Mouse (Mus musculus): Measurements from ENCODE around the gene Tshz3.

Tshz3 gene

GRCm38 (mm10) chr7:36697856-36698588 lies at the start of gene Tshz3:
Gene Tshz3, plus strand, starts transcription at chr7:36698118.
- peak; percentile 46 for DNase-seq

DNA sequence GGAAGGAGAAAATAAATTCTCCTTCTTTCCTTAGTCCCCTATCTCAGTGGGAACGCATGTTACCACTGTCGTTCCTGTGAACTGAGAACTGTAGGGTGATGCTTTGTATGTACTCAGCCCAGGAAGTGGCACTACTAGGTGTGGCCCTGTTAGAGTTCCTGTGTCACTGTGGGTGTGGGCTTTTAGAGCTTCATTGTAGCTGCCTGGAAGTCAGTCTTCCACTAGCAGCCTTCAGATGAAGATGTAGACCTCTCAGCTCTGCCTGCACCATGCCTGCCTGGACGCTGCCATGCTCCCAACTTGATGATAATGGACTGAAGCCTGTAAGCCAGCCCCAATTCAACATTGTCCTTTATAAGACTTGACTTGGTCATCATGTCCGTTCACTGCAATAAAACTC lies 42.0 kb upstream of the Tshz3 start:
- DNase-seq: no peak

DNA sequence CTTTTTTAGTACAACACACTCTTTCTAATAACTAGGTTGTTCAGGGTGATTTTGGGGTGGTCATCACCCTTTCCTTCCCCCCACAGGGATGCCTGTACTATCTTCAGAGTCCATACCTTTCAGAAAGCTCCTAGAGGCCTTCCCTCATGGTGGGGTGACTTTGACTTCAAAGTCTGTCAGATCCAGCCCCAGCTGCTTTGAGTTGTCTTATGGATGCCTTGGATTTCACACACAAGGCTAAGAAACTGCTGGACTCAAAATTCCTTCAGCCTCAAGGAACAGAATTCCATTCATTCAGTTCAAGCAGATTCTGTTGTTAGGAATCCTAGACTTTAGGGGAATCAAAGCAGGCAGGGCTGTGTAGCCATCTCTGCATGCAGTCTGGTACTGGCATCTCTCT lies 41.5 kb upstream of the Tshz3 start:
- no peak for DNase-seq

- DNase-seq: no peak
Measured at GRCm38 (mm10) chr7:36658331-36658730, 39.6 kb upstream of the Tshz3 start.

DNA sequence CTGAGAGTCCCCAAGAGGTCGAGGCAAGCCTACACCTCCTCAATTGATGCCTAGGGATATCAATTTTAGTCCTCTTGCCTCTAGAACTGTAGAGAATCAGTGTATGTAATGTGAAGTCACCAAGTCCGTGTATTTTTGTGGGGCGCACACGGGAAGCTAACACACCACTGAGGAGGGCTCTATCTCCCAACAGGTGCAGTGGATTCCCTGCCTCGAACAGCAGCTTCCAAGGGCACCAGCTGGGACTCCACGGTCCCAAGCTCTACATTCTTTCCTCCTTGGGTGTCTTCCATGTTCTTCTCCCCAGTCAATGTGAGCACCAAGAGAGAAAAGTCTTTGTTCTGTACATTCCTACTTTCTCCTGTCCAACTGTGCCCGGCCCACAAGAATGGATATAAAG lies 38.7 kb upstream of the Tshz3 start:
- no peak for DNase-seq

- no peak for DNase-seq
Measured at GRCm38 (mm10) chr7:36660654-36661053, 37.3 kb upstream of the Tshz3 start.

GRCm38 (mm10) chr7:36663431-36663830 lies 34.5 kb upstream of the Tshz3 start:
- no peak for DNase-seq

GRCm38 (mm10) chr7:36667767-36668166 lies 30.2 kb upstream of the Tshz3 start:
- DNase-seq: no peak

DNA sequence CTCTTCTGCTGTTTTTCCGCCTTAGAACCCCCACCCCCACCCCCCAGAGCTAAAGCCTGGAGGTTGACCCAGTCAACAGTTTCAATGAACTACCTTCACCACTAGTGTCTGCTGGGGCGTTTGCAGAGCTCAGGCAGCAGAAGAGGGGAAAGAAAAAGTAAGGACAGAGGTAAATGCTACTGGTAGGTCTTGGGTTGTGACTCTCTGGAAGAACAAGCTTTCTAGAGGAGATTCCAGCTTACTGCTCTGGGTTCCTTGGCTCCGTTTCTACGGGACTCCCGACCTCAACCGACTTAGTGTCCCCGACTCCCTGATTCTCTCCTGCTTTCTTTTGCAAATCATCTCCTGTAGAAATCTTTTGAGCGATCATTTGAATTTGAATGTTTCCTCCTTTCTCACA lies 19.9 kb upstream of the Tshz3 start:
- no peak for DNase-seq

DNA sequence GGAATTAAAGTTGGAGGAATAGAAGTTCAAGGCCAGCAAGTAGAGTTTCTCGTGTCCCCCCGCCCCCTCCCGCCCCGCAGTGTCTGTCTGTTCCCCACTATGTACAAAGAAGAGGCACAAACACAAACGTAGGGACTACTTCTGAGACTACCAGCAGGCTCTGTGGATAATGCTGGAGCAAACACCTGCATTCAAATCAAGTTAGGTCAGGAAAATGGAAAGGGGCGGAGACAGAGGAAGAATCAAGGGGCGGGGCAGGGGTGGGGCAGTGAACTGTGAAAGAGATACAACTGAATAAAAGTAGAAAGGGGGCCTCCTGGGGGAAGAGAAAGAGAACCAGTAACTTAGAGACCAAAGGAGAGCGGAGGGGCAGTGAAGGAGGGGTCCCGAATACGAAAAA lies 19.4 kb upstream of the Tshz3 start:
- no peak for DNase-seq

DNA sequence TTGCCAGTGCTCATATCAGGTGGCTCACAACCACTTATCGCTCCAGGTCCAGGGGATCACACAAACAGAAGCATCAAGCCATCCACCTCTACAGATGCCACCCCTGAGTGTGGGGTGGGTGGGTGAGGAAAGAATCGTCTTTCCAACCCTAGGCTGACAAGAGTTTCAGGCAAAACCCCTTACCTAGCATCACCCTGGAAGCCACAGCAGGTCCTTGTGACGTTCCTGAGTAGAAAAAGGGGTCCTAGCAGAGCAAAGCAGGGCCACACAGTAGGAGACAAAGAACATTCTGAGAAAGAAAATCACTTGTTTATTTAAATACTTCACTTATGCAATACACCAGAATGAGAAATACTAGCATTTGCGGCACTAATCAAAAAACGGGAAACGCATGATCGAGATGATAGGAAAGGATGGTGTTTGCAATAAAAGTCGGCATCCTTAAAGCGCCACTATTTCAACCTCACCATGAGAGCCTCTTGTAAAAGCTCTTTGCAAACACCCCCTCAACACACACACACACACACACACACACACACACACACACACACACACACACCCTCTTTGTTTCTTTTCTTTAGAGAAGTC lies 18.8 kb upstream of the Tshz3 start:
- no peak for DNase-seq

- DNase-seq: no peak
Measured at GRCm38 (mm10) chr7:36679866-36680458, 18.0 kb upstream of the Tshz3 start.

GRCm38 (mm10) chr7:36687508-36687907 lies 10.4 kb upstream of the Tshz3 start:
- no peak for DNase-seq

GRCm38 (mm10) chr7:36689049-36689793 lies 8.7 kb upstream of the Tshz3 start:
- no peak for DNase-seq

DNA sequence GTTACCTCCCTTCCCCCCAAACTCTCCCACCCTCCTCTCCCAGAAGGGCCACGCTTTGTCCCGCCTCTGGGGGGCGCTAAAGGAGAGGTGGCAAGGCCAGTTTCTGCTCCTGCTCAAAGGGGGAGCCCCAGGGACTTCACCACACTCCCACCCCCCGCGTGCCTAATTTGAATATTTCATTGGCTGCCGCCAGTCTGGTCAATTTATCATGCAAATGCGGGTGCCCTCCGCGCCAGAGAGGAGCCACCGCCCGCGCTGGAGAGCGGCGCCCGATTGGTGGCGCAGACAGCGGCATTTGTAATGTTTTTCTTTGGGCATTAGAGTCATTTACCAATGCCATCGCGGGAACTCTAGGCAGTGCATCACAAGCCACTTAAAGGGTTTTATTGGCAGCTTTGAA lies 7.4 kb upstream of the Tshz3 start:
- no peak for DNase-seq

GRCm38 (mm10) chr7:36691617-36692016 lies 6.3 kb upstream of the Tshz3 start:
- no peak for DNase-seq

DNA sequence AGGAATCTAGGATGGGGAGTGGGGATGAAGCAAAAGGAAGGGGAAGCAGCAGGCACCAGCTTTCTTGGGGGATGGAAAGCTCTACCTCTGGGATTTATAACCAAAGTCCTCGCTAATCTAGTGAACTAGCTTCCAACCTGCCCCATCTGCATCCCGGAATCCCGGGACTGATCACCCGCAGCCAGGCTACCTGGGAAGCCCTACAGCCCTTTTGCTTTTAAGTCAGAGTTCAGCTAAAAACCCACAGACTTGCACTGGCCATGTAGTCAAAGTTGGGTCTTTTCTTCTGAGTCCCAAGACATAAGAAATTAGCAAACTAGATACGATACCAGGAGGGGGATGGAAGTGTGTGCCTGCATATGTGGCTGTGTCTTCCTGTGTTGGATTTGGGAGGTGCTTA lies 5.5 kb upstream of the Tshz3 start:
- no peak for DNase-seq

- no peak for DNase-seq
Measured at GRCm38 (mm10) chr7:36693081-36693480, 4.8 kb upstream of the Tshz3 start.

- DNase-seq: no peak
Measured at GRCm38 (mm10) chr7:36694642-36695191, 3.2 kb upstream of the Tshz3 start.

GRCm38 (mm10) chr7:36695276-36695675 lies 2.6 kb upstream of the Tshz3 start:
- DNase-seq: no peak

GRCm38 (mm10) chr7:36695791-36696241 lies 2.1 kb upstream of the Tshz3 start:
- peak; percentile 34 for DNase-seq

- DNase-seq: peak; percentile 31
Measured at GRCm38 (mm10) chr7:36696406-36697117, 1.4 kb upstream of the Tshz3 start.

Measured in kidney, adult 11 months (tissue).